Mouse (Mus musculus) heart, embryonic 15.5 days (tissue): ENCODE data around the gene Mrpl4. TPM values are rescaled to one million over a fixed set of nuclear protein-coding genes. Genes with fewer than 3 reads are reported as not detected.

ENCODE experiments used
- ATAC-seq: fragments of 200-750 bp; cut with Nextera tagmentation; replicated peaks from 2 replicates; pipeline ENCODE4 v1.8.0; 2017; ENCODE audit warnings: low read depth, moderate TSS enrichment; ENCODE audit not compliant: insufficient number of reproducible peaks, insufficient read depth, low FRiP score
- H3K27ac ChIP-seq: fragments of 300-500 bp; sonication (generic); 2 replicates; pipeline ENCODE4 v1.5.1; 2015; ENCODE audit warnings: mild to moderate bottlenecking, inconsistent platforms
- H3K27me3 ChIP-seq: fragments of 300-500 bp; sonication (generic); 2 replicates; pipeline ENCODE4 v1.6.1; 2015; ENCODE audit warnings: inconsistent platforms
- H3K36me3 ChIP-seq: fragments of 300-500 bp; sonication (generic); 2 replicates; pipeline ENCODE4 v1.6.1; 2015; ENCODE audit warnings: mild to moderate bottlenecking, inconsistent platforms
- H3K4me1 ChIP-seq: fragments of 300-500 bp; sonication (generic); replicated peaks from 2 replicates; pipeline ENCODE4 v1.6.1; 2015; ENCODE audit warnings: inconsistent platforms
- H3K4me2 ChIP-seq: fragments of 300-500 bp; sonication (generic); 2 replicates; pipeline ENCODE4 v1.6.1; 2015; ENCODE audit warnings: inconsistent platforms, mild to moderate bottlenecking, moderate library complexity
- H3K4me3 ChIP-seq: fragments of 300-500 bp; sonication (generic); 2 replicates; pipeline ENCODE4 v1.5.1; 2015; ENCODE audit warnings: mild to moderate bottlenecking, inconsistent platforms
- H3K9ac ChIP-seq: fragments of 300-500 bp; sonication (generic); 2 replicates; pipeline ENCODE4 v1.6.1; 2015; ENCODE audit warnings: mild to moderate bottlenecking, inconsistent platforms
- H3K9me3 ChIP-seq: fragments of 300-500 bp; sonication (generic); replicated peaks from 2 replicates; pipeline ENCODE4 v1.6.1; 2016; ENCODE audit warnings: inconsistent platforms
- WGBS: fragments of 180-500 bp; shearing (Covaris S2); methylation state at CpG from one replicate; pipeline ENCODE4 v1.1.7; 2015; ENCODE audit warnings: mixed read lengths; 5-methylcytosine and 5-hydroxymethylcytosine counted together
- polyA plus RNA-seq: library from polyadenylated mRNA; unstranded; fragments of >200 nt; fragmentation: Nextera tagmentation; extraction: Ambion mirVana; gene quantifications from 2 replicates; pipeline ENCODE4 v1.2.1, GENCODE M21; 2015

The Mrpl4 gene
- polyA plus RNA-seq: 136 and 147 TPM in 2 replicates

DNA sequence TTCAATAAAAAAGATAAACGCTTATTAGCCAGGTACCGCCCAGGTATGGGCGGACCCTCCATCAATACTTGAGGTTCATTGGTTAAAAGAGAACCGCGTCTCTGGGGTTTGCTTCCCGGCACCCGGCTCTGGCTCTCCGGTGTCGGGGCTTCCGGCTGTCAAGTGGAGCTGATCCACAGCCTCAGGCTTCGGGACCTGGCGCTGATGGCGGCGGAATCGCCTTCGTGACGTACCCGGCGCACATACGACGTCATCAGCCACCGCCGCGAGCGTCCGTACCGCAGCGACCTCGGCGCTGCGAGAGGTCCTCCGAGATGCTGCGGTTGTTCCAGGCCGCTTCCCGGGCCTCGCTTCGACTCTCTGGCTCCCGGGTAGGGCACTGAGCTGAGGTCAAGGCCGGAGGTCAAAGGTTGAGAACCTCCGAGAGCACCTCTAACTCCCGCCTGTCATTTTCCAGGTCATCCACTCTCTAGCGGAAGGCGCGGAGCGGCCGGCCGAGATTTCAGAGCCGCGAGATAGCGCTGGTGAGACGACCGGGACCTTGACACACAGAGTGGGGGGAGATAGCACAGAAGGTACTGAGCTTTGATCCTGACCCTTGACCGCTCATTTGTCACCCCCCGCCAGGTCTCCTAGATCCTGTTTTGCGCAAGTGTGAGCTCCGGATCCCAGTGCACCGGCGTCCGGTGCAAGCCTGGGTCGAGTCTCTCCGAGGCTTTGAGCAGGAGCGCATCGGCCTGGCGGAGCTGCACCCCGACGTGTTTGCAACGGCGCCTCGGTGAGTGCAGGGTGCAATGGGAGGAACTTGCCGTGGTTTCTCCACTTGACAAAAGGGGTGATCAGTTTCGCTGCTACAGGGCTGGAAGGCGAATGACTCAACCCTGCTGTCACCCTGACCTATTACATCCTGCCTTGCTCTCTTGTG, at the start of gene Mrpl4:
TSS of gene Mrpl4 (plus strand) at position 112 of the 925 bp plus-strand sequence.
- Histone ChIP-seq H3K27me3 (no peaks in the 10 kb centered on the region), H3K36me3 (peaks cover 32% of the 10 kb centered on the region), H3K4me2 (peak within 1 kb of the TSS; percentile 88), H3K9me3 (no peaks in the 10 kb centered on the region), H3K4me3 (peak within 1 kb of the TSS; percentile 98), H3K9ac (peak within 1 kb of the TSS; percentile 86), H3K4me1 (peaks cover 9% of the 10 kb centered on the region), H3K27ac (peak within 1 kb of the TSS; percentile 90)
- WGBS: under 1% methylated on average over 72 of the region's 72 CpGs
- peak; percentile 80 for ATAC-seq

DNA sequence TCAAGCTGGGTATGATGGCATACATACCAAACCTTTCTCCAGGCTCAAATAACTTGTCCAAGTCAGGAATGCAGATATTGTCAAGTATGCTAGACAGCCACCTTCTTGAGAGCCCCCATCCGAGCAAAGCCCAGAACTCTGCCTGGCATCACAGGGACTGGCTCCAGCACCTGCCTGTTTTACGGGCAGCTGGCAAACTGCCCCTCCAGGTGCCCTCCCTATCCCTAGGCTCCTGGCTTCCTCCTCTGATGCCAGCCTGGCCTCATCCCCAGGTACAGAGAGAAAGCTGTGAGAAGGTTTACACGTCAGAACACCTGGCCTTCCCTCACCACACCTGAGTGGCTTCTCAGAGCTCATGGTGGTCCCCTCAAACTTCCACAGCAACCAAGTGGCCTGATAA, 45.5 kb upstream of the Mrpl4 start:
- Histone ChIP-seq H3K4me1 (peaks cover 6% of the 10 kb centered on the region), H3K27ac (no peak overlapping the region), H3K27me3 (no peaks in the 10 kb centered on the region), H3K4me2 (no peak overlapping the region), H3K36me3 (no peaks in the 10 kb centered on the region), H3K9me3 (no peaks in the 10 kb centered on the region), H3K4me3 (no peak overlapping the region), H3K9ac (no peak overlapping the region)
- ATAC-seq: no peak
- WGBS: 62% methylated on average over 3 of the region's 3 CpGs

DNA sequence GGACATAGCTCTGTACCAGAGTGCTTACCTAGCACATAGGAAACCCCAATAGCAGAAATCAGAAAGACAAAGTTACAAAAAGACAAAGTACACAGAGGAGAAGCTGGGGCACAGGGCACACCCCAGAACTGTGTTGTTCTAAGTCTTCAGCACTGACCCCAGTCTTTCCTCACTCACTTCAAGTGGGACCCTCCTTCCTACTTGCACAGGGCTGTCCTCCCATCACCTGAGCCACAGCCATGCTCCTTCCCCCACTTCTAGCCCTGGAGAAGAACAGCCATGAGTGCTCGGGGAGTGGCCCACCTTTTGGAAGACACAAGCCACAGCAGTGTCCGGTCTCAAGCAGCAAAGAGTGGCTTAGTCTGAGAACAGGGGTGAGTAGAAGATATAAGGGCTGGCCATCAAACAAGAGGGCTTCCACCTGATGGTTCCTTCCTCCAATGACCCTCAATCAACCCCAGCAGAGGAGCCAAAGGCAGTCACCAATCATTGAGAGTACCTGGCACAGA, 43.1 kb upstream of the Mrpl4 start, which contains the start of gene Dnmt1:
TSS of gene Dnmt1 (minus strand) at position 459 of the 509 bp plus-strand sequence.
- Histone ChIP-seq H3K4me3 (no peak within 1 kb of the TSS), H3K27ac (no peak within 1 kb of the TSS), H3K4me2 (no peak within 1 kb of the TSS), H3K9ac (no peak within 1 kb of the TSS), H3K4me1 (no peaks in the 10 kb centered on the region), H3K9me3 (no peaks in the 10 kb centered on the region), H3K36me3 (no peaks in the 10 kb centered on the region), H3K27me3 (no peaks in the 10 kb centered on the region)
- ATAC-seq: no peak
- WGBS: 82% methylated on average over 2 of the region's 2 CpGs

DNA sequence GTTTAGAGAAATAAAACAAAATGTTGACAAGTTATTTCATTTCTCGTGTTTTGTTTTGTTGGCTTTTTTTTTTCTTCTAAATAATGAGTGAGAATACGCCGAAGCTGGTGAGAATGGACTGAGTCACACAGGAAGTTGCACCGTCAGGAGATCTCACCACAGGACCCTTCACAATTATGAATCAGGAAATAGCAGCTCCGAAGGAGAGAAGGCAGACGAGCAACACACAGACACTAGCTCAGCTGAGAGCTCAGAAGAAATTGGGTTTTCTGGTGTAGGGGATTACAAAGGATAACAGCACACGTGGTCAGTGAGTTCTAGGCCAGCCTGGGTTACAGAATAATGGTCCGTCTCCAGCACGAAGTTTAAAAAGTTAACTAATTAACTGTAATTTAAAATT, 41.0 kb upstream of the Mrpl4 start:
- no peak overlapping the region for H3K4me3 ChIP-seq
- H3K9ac ChIP-seq: no peak overlapping the region
- no peak overlapping the region for H3K4me2 ChIP-seq
- no peaks in the 10 kb centered on the region for H3K9me3 ChIP-seq
- 57% methylated on average over 9 of the region's 9 CpGs for WGBS
- no peak for ATAC-seq
- H3K27me3 ChIP-seq: no peaks in the 10 kb centered on the region
- no peak overlapping the region for H3K27ac ChIP-seq
- no peaks in the 10 kb centered on the region for H3K4me1 ChIP-seq
- peaks cover 11% of the 10 kb centered on the region for H3K36me3 ChIP-seq

DNA sequence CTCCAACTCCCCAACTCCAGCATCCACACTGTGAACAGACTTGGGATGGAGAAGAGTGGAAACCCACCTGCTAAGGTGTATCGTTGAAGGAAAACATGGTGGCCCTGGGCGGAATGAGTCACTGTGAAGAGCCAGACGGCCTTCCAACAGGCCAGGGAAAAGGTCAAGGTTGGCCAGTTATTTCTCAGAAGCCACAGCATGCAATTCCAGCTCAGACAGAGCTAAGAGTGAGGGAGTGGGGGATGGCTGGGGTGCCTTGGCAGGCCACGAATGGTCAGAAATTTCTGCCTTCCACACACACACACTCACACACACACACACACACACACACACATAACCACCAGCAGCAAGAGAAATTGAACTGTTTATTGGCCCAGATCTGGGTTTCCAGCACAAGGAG, 36.9 kb upstream of the Mrpl4 start:
- peaks cover 38% of the 10 kb centered on the region for H3K36me3 ChIP-seq
- WGBS: 87% methylated on average over 4 of the region's 4 CpGs
- no peak overlapping the region for H3K27ac ChIP-seq
- no peak overlapping the region for H3K4me3 ChIP-seq
- no peak for ATAC-seq
- H3K4me2 ChIP-seq: no peak overlapping the region
- H3K4me1 ChIP-seq: no peaks in the 10 kb centered on the region
- no peaks in the 10 kb centered on the region for H3K27me3 ChIP-seq
- no peak overlapping the region for H3K9ac ChIP-seq
- no peaks in the 10 kb centered on the region for H3K9me3 ChIP-seq

DNA sequence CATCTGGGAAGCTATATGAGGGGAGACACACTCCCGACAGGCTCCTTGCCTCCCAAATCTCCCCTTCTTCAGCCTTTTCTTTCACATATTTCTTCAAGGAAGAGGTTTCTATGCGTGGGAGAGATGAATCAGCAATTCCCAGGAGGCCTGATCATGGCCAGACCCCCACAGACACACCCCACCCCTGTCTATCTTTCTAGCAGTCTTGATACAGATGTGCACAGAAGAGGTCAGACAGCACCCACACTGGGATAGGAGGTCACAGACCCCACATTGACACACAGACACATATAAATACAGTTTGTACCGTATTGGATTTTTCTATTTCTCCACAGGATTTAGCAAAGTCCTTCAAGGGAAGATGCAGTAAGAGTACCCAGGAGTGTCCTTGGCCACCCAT, 36.5 kb upstream of the Mrpl4 start:
- Histone ChIP-seq H3K36me3 (peaks cover 38% of the 10 kb centered on the region), H3K4me2 (no peak overlapping the region), H3K9ac (no peak overlapping the region), H3K27ac (no peak overlapping the region), H3K4me3 (no peak overlapping the region), H3K4me1 (0 out of 2 replicates have a peak, but pooled peaks cover under 1% of the 10 kb centered on the region), H3K27me3 (no peaks in the 10 kb centered on the region), H3K9me3 (no peaks in the 10 kb centered on the region)
- ATAC-seq: no peak
- WGBS: 79% methylated on average over 3 of the region's 3 CpGs

DNA sequence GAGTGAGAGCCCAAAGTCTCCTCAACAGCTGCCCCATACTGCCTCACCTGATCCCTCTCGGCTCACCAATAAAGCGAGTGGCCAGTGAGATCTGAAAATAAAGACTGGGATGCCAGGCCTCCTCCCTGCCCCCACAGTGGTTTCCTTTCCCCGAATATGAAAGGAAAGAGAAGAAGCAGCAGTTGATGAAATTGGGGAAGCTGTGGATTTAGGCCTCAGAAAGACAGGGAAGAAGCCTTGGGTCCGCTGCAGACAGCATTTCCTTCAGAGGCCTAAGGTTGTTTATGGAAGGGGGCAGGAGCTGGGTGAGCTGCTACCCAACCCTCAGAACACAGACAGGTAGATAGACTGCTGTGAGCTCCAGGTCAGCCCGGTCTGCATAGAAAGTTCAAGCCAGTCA, 35.8 kb upstream of the Mrpl4 start:
- no peak overlapping the region for H3K4me2 ChIP-seq
- no peaks in the 10 kb centered on the region for H3K27me3 ChIP-seq
- H3K9me3 ChIP-seq: no peaks in the 10 kb centered on the region
- WGBS: 74% methylated on average over 5 of the region's 5 CpGs
- peaks cover 38% of the 10 kb centered on the region for H3K36me3 ChIP-seq
- H3K9ac ChIP-seq: no peak overlapping the region
- no peak overlapping the region for H3K4me3 ChIP-seq
- H3K27ac ChIP-seq: no peak overlapping the region
- H3K4me1 ChIP-seq: peaks cover 5% of the 10 kb centered on the region; the same call in 1 of the 2 replicates
- ATAC-seq: no peak

DNA sequence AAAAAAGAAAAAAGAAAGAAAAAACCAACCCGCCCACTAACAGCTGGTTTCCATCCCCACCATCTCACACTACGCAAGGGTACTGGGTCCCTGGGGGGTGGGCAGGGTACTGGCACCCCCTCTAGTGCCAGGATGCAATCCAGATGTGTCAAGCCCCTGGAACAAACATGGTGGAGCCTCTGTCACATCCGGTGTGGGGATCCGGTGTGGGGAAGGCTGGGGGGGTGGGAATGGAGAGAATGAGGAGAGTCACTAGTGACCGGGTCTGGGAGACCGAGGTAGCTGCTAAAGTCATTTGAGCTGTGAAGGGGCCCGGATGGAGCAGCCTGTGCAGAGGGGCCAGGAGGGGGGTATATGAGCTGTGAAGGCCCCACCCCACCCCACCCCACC, 30.8 kb upstream of the Mrpl4 start:
- Histone ChIP-seq H3K36me3 (peaks cover 25% of the 10 kb centered on the region), H3K4me1 (peaks cover 46% of the 10 kb centered on the region), H3K27ac (peak overlapping the region; percentile 71), H3K4me2 (peak overlapping the region; percentile 92; the same call in 1 of the 2 replicates), H3K4me3 (no peak overlapping the region), H3K27me3 (no peaks in the 10 kb centered on the region), H3K9me3 (no peaks in the 10 kb centered on the region), H3K9ac (no peak overlapping the region)
- 70% methylated on average over 7 of the region's 7 CpGs for WGBS
- ATAC-seq: no peak

DNA sequence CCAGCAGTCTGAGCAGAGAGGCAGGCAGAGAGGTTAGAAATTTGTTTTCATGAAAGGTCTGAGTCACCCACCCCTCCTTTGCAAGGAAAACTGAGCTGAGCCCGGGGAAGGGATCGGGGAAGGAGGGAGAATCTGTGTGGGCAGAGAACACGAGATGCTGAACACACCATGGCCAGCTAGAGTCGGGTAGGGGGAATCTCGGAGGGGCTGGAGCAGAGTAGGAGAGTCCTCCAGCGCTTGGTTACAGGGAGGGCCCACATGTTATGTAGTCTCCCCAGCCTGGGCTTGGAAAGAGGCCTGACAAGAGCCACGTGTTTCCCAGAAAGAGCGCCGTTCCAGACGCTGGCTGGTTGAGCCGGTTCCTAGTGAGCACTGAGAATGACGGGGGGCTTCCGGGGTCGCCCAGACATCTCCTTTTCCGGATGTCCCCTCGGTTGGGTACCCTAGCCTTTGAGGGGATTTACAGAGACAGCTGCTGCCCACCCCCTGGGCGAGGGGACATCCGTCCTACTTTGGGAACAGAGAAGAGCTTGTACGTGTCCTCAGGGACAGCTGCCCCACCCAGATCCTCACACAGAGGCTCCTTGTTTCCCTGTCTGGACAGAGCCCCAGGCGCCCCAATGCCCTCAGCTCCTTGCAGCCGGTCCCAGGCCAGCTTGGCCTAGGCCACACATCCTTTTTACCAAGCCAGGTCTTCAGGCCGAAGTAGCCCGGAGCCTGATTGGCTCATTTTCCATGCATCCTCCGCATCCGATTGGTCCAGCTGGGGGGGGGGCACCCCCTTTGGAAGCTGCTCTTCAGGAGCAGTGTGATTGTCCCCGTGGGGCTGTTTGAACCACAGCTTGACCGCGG, 30.2 kb upstream of the Mrpl4 start:
- Histone ChIP-seq H3K4me3 (peak overlapping the region; percentile 13; the same call in 1 of the 2 replicates), H3K9ac (peak overlapping the region; percentile 25; the same call in 1 of the 2 replicates), H3K4me1 (peaks cover 52% of the 10 kb centered on the region), H3K27me3 (no peaks in the 10 kb centered on the region), H3K4me2 (peak overlapping the region; percentile 92), H3K36me3 (peaks cover 18% of the 10 kb centered on the region), H3K27ac (peak overlapping the region; percentile 71), H3K9me3 (no peaks in the 10 kb centered on the region)
- 44% methylated on average over 28 of the region's 28 CpGs for WGBS
- ATAC-seq: no peak

DNA sequence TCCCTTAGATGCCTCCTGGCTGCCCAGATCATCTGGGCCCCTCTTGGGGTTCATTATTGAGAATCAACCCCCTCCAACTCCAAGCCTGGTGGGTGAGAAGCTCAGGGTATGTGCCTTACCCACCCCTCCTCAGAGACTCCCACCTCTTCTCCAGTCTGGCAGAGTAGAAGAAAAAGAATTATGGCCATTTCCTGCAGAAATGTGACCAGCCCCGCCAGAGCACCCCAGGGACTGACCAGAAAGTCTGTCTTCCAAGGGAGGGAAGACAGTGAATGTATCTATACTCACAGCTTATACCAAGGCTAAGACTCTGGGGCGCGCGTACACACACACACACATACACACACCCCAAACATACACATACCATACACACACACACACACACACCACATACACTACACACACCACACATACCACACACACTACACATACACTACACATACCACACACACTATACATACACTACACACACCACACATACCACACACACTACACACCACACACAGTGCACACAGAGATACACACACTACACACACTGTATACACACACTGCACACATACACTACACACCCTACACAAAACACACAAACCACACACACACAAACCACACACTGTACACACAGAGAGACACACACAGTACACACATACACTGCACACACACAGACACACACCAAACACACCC, 29.4 kb upstream of the Mrpl4 start:
- H3K4me2 ChIP-seq: peak overlapping the region; percentile 92
- no peak for ATAC-seq
- H3K4me1 ChIP-seq: peaks cover 52% of the 10 kb centered on the region
- H3K27ac ChIP-seq: peak overlapping the region; percentile 71
- H3K4me3 ChIP-seq: peak overlapping the region; percentile 13; the same call in 1 of the 2 replicates
- peaks cover 11% of the 10 kb centered on the region for H3K36me3 ChIP-seq
- no peak overlapping the region for H3K9ac ChIP-seq
- no peaks in the 10 kb centered on the region for H3K27me3 ChIP-seq
- H3K9me3 ChIP-seq: no peaks in the 10 kb centered on the region
- 77% methylated on average over 4 of the region's 4 CpGs for WGBS
